Mouse (Mus musculus) cerebellum, postnatal 10 days (tissue): ENCODE data around the gene Lgi4.
A peak's percentile ranks its signal among the peaks of the same experiment; 100 is the strongest.

ENCODE experiments used
- DNase-seq, 2 experiments: peaks; one replicate each; pipeline ENCODE4 v3.0.0; 2021; ENCODE audit warnings: mixed read lengths in 2 of 2

Gene Lgi4

GRCm38 (mm10) chr7:31059108-31059507 lies at the start of gene Lgi4:
Lgi4 (plus strand) TSS chr7:31059342.
- DNase-seq: peak; percentile 94 to 96

- peak; percentile 66 to 73 for DNase-seq
These were observed 46.2 kb upstream of the Lgi4 start for GRCm38 (mm10) chr7:31012971-31013370.

- DNase-seq: peak; percentile 66 to 69
These were observed 41.8 kb upstream of the Lgi4 start for GRCm38 (mm10) chr7:31017104-31017901.

GRCm38 (mm10) chr7:31028609-31029008 lies 30.5 kb upstream of the Lgi4 start:
- DNase-seq: no peak

- DNase-seq: no peak
These were observed 28.4 kb upstream of the Lgi4 start for GRCm38 (mm10) chr7:31030717-31031116.

GRCm38 (mm10) chr7:31031731-31032130 lies 27.4 kb upstream of the Lgi4 start:
- DNase-seq: no peak

GRCm38 (mm10) chr7:31033409-31034165 lies 25.6 kb upstream of the Lgi4 start:
- no peak for DNase-seq

GRCm38 (mm10) chr7:31034789-31035188 lies 24.4 kb upstream of the Lgi4 start:
- DNase-seq: peak in 1 of 2 experiments; percentile 31

GRCm38 (mm10) chr7:31035291-31035690 lies 23.9 kb upstream of the Lgi4 start:
- no peak for DNase-seq

GRCm38 (mm10) chr7:31036917-31037316 lies 22.2 kb upstream of the Lgi4 start:
- no peak for DNase-seq

GRCm38 (mm10) chr7:31037675-31038074 lies 21.5 kb upstream of the Lgi4 start:
- no peak for DNase-seq

GRCm38 (mm10) chr7:31039011-31039410 lies 20.1 kb upstream of the Lgi4 start:
- no peak for DNase-seq

GRCm38 (mm10) chr7:31040281-31041022 lies 18.7 kb upstream of the Lgi4 start:
- no peak for DNase-seq

- DNase-seq: no peak
These were observed 18.1 kb upstream of the Lgi4 start for GRCm38 (mm10) chr7:31041023-31041407.

- no peak for DNase-seq
These were observed 17.4 kb upstream of the Lgi4 start for GRCm38 (mm10) chr7:31041662-31042315.

- DNase-seq: no peak
These were observed 16.7 kb upstream of the Lgi4 start, which contains the start of gene Fxyd5 for GRCm38 (mm10) chr7:31042431-31042910. Fxyd5 (minus strand) TSS chr7:31042481.

- peak; percentile 90 to 91 for DNase-seq
These were observed 9.9 kb upstream of the Lgi4 start for GRCm38 (mm10) chr7:31049135-31049845.

GRCm38 (mm10) chr7:31049846-31050281 lies 9.3 kb upstream of the Lgi4 start:
- peak; percentile 79 to 85 for DNase-seq

- peak; percentile 38 to 55 for DNase-seq
These were observed 8.7 kb upstream of the Lgi4 start for GRCm38 (mm10) chr7:31050487-31050886.

- DNase-seq: peak; percentile 69 to 74
These were observed 8.2 kb upstream of the Lgi4 start for GRCm38 (mm10) chr7:31050921-31051320.

- DNase-seq: peak; percentile 76 to 78
These were observed 7.7 kb upstream of the Lgi4 start, which contains the start of gene Fxyd7 for GRCm38 (mm10) chr7:31051321-31052021. Fxyd7 (minus strand) TSS chr7:31051467.
